Mouse (Mus musculus): Measurements from ENCODE around the gene Ccdc71l. TPM values are rescaled to one million over a fixed set of nuclear protein-coding genes. Genes with fewer than 3 reads are reported as not detected.

The Ccdc71l gene
- total RNA-seq (2021), result 12.8 and 13.9 TPM in 2 replicates
- long read RNA-seq, full-length matches to known transcripts, result 35 of 35 reads
- long read RNA-seq, partial matches to known transcripts, result 0 of 35 reads
- long read RNA-seq, other reads (novel, unspliced or antisense), result 0 of 35 reads

DNA sequence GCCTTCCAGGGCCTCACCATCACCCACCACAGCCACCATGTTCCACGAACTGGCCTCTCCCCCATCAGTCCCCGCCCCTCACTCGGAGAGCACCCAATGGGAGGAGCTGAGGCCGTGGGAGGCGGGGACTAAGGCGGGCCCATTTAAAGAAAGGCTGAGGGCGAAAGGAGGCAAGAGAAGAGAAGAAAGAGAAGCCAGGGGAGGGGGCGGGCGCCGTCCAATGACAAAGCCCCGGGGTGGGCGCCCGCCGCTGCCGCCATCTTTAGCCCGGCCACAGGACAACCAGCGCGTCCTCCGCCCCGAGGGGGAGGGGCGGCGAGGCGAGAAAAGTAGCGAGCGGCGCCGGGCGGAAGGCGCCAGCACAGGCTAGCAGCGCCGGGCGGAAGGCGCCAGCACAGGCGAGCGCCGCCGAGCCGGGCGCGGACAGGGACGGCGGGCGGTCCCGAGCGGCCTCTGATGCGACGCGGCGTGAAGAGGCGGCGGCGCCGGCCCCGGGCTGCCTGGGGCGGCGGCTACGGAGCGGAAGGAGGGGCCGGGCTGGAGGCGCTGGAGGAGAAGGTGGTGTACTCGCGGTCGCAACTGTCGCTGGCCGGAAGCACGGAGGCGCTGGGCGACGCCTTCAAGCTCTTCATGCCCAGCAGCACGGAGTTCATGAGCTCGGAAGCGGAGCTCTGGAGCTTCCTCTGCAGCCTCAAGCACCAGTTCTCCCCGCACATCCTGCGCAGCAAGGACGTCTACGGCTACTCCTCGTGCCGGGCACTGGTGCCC is at the start of gene Ccdc71l:
Gene Ccdc71l, plus strand, starts transcription at position 177 of the 768 bp plus-strand sequence.
- DNase-seq, result peak; percentile 80

DNA sequence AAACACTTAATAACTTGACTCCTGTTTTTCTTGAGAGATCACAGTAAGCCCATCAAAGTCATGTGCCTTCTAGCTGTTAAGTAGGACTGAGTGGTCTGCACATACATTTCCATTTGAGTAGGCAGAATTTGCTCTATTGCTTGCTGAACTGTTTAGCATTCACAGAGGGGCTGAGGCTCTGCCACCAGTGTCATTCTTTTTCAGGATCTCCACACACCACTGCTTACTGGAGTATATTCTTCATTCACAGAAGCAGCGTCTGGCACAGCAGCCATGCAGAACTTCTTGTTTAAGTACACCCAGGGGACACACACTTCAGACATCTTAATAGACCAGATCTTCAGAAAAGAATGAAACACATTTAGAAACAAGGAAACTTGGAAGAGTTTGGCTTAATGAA is 39.4 kb upstream of the Ccdc71l start:
- DNase-seq, result no peak

DNA sequence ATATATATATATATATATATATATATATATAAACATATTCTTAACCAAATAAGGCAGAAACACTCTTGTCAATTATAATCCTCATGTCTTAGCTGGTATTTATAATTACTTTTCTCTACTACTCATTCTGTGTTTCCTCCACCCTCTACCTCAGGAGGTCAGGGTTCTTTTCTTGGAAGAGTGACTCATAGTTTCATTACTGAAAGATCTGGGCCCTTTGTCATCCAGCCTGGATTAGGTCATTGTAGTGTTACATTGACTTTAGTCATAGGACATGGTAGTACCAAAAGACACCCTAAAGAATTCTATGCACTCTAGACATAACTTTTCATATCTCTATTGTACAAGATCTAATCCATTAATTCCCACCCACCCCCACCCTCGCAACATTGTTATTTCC is 35.0 kb upstream of the Ccdc71l start:
- DNase-seq, result no peak

DNA sequence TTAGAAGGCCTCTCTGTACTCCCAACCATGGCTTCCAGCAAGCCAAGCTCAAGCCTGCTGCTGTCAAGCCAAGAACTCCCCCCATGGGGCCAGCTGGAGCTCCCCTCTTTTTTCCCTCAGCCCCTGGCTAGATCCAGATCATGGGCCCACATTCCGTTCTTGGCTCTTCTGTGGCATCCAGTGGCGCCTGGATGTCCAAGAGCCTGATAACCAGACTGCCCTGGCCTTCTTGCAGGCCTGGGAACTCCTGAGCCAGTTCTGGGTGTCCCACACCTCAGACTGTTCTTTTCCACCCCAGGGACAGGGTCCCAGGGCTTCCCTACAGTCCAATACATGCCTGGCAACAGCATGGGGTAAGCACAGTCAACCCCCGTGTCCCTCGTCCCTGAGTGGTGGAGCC is 32.4 kb upstream of the Ccdc71l start:
- no peak for DNase-seq

DNA sequence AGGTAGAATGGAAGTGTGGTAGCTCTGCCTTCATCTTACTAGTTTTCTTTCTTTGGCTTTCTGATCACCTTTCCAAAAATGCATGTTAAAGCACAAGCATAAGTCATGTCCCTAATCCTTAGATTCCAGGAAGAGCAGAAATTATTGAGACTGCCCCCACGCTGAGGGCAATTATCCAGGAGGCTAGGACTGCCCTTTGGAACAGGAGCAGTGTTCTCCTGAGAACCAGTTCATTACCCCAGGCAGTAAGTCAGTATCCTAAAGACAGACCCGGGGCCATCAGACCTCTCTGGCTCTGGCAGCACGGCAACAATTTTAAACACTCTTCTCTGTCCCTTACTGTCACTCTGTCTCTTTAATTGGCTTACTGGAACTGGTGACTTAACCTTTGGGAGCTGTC is 30.0 kb upstream of the Ccdc71l start:
- DNase-seq, result no peak

DNA sequence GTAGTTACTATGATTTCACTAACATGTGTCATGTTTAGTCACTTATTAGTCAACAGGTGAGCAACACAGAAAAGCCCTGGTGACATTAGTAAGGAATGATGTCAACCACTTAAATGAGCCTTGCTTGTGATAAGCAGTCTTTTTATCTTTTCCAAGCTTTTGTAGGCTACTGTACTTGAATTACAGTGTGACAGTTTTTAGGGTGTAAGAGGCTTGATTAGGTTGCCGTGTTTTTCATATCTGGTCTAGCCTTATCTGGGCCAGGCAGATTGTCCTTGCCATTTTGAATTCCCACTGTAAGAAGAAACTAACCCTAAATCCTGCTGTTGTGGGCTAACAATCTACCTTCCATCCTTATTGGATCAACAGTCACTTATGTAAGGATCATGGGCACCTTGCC is 26.6 kb upstream of the Ccdc71l start:
- DNase-seq, result no peak

DNA sequence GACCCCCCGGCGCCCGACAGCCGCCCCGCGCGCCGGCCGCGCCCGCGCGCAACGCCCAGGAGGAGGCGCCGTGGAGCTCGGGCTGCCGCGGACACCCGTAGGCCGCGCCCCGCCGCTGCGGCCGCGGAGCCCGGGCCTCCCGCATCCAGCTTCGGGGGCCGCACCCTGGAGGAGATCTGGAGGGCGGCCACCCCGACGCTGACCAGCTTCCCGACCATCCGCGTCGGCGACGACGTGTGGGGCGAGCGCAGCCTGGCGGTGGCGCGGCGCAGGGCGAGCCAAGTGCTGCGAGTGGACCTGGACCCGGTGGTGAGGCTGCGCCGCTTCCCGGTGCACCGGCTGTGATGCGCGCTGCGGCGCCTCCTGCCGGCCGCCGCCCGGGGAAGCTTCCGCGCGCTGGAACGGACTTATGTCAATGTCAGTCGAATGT is 807 bp downstream of the Ccdc71l start:
- peak; percentile 87 for DNase-seq

DNA sequence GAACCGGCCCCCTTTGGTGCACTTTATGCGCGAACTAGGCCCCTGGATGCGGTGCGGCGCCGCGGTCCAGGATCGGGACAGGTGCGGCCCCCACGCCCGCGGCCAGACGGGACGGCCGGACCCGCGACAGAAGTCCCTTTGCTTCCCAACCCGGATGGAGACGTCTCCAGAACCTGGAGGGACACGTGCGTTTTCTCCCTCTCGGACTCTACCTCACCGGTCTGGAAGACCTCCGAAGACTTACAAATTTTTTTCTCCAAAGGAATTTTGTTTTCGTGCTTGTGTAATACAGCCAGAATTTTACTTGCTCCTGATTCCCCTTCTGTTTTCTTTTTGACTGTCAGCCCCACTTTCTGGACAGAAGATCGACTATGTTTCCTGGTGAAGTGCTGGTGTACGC is 1.2 kb downstream of the Ccdc71l start:
- no peak for DNase-seq

DNA sequence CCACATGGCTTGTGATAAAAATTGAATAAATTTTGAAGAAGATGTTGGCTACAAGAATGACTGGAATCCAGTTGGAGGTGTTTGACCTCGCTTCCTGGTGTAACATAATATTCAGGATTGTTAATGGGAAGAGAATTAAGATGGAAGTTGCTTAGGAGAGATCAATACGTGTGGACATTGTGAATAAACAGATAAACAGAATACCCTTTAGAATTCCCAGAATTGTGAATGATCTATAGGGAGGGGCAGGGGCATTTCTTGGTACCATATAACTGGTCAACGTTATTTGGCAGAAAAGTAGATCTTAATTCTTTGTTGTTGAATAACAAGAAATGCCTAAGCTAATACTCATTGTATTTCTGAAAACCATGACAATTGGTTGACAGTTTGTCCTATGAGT is 2.0 kb downstream of the Ccdc71l start:
- DNase-seq, result no peak

DNA sequence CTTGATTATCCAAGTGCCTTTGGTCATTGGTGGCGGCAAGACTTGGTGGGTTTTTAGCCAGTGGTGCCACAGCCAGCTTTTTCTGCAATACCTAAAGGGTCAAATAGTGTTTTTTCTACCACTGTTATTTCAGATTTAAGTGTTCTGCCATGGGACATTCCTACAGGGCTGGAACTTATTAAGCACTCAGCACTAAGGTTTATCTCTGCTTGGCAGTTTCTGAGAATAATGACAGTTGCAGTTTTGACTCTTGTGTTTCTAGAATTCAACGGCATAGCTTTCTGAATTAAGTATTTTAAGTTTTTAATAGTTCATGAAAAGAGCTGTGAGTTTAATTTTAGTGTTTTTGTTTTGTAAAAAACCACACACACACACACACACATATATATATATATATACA is 2.5 kb downstream of the Ccdc71l start:
- DNase-seq, result no peak

DNA sequence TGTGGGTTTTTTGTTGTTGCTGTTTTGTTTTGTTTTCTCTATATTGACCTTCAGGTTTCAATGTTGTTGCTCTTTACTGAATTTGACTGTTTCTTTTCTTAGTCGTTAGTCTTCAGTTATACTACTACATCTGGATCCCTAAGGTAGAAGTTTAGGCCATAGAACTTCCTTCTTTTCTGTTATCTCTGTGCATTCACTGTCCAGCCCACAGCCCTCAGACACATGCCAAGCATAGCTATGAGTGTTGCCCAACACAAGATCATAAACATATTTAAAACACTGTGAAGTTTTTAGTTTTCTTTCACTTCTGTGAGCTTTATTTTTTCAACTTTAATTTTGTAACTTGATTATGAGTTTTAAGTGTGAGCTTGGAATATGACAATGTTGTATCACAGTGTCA is 41.0 kb downstream of the Ccdc71l start:
- no peak for DNase-seq

DNA sequence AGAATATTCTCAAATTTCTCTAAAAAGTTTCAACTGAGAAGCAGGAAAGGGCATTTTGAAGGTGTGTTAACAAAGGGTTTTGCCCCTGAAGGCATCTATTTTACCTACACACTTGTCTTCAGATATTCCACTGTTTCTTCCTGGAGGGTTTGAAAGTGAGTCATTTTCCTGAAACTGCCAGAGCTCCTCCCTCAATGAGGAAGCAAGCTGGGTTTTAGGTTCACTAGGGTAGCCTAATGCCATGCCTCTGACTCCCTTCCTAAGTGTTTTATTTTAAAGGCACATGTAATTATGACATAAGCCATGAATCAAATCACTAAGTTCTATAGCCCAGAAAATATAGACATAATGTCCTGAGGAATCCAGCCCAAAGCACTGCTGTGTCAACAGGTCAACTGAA is 49.3 kb downstream of the Ccdc71l start:
- no peak for DNase-seq

DNA sequence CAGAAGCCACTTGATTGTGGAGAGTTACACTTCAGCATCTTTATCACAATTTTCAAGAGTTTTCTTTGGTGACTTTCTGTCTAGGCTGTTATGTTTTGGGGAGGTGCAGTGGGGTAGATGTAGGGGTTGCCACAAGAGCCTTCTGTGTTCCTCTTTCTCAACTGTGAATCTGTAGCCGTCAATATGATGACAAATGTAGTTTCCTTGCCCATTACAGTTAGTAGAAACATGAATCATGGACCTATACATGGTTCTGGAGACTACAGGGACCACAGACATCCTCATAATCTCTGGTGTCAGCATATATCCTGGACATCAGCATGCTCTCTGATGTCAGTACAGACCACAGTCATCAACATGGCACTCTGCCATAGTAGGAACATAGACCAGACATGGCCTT is 52.5 kb downstream of the Ccdc71l start:
- DNase-seq, result no peak

Other genes with a start within 250 kb of the Ccdc71l start
- 1.1 and 2.4 TPM in 2 replicates for gene Pik3cg, start 170.0 kb upstream of the Ccdc71l start, total RNA-seq (2021)